Mouse (Mus musculus) C2C12 (cell line): Measurements from ENCODE around the gene Nfe2.

Experiments
- CTCF ChIP-seq: IDR thresholded peaks from one replicate; pipeline ENCODE4 v1.5.1; 2011; ENCODE audit not compliant: control insufficient read depth, insufficient read depth, insufficient read length
- FOSL1 ChIP-seq: IDR thresholded peaks from one replicate; pipeline ENCODE4 v1.8.0; 2011; ENCODE audit warnings: mild to moderate bottlenecking, low read length; ENCODE audit not compliant: poor library complexity, insufficient read depth, severe bottlenecking
- MAX ChIP-seq: IDR thresholded peaks from one replicate; pipeline ENCODE4 v1.6.1; 2011; ENCODE audit warnings: mild to moderate bottlenecking, control low read depth
- MYOD1 ChIP-seq: IDR thresholded peaks from one replicate; pipeline ENCODE4 v1.6.1; 2011; ENCODE audit warnings: low read depth; ENCODE audit not compliant: control insufficient read depth, insufficient read length
- MYOG ChIP-seq: IDR thresholded peaks from one replicate; pipeline ENCODE4 v1.6.1; 2011; ENCODE audit not compliant: control insufficient read depth, insufficient read length; ENCODE audit errors: extremely low read depth
- USF1 ChIP-seq: IDR thresholded peaks from one replicate; pipeline ENCODE4 v1.6.1; 2011; ENCODE audit warnings: low read depth, mild to moderate bottlenecking, control low read depth, moderate library complexity

DNA sequence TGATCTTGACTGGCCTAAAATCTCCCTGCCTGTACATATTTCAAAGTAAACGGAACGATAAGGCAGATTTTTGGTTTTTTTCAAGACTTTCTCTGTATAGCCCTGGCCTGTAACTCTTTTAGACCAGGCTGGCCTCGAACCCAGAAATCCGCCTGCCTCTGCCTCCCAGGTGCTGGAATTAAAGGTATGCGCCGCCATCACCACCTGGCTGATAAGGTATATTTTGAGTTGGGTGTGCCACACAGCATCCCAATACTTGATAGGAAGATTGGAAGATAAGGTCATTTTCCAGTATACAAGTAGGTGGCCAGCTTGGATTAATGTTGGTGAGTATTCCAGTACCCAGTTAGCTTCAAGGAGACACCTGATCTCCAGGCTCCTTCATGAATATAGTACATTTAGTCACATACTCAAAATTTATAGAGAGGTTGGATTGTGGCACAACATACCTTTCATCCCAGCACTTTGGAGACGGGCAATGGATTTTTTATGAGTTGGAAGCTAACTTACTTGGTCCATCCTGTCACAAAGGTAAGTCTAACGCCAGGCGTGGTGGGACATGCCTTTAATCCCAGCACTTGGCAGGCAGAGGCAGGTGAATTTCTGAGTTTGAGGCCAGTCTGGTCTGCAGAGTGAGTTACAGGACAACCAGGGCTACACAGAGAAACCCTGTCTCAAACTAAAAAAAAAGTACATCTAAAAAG is 11.0 kb downstream of the Nfe2 start:
- TF ChIP-seq MYOG (no peak), USF1 (no peak), CTCF (no peak), MAX (no peak), FOSL1 (no peak), MYOD1 (no peak)
